Mouse (Mus musculus) ovary, postnatal 36 days (tissue): ENCODE measurements around the gene Zbed5.
"Not testable (repeated sequence)": the region's sequence is repeated elsewhere in the genome, so short reads cannot be mapped to it uniquely, and the experiment has no call there.

Experiments
- DNase-seq: peaks from one replicate; pipeline ENCODE4 v3.0.0; 2022; ENCODE audit warnings: low spot score, mixed read lengths

Zbed5 gene

GRCm38 (mm10) chr5:129908242-129908965 lies 12.9 kb downstream of the Zbed5 start, which contains the start of gene Nupr1l:
Nupr1l (plus strand) TSS chr5:129908540.
- DNase-seq: peak; percentile 90

GRCm38 (mm10) chr5:129909147-129909546 lies 13.6 kb downstream of the Zbed5 start:
- no peak for DNase-seq

GRCm38 (mm10) chr5:129909591-129909990 lies 14.1 kb downstream of the Zbed5 start:
- no peak for DNase-seq

GRCm38 (mm10) chr5:129914024-129914423 lies 18.5 kb downstream of the Zbed5 start:
- no peak for DNase-seq

- not testable (repeated sequence) for DNase-seq
Measured at GRCm38 (mm10) chr5:129915491-129915890, 20.0 kb downstream of the Zbed5 start.

GRCm38 (mm10) chr5:129918065-129918651 lies 22.6 kb downstream of the Zbed5 start:
- no peak for DNase-seq

- no peak for DNase-seq
Measured at GRCm38 (mm10) chr5:129918752-129919151, 23.2 kb downstream of the Zbed5 start.

- DNase-seq: no peak
Measured at GRCm38 (mm10) chr5:129919320-129919719, 23.8 kb downstream of the Zbed5 start.

GRCm38 (mm10) chr5:129921972-129922371 lies 26.4 kb downstream of the Zbed5 start:
- DNase-seq: no peak

- DNase-seq: no peak
Measured at GRCm38 (mm10) chr5:129924820-129925452, 29.4 kb downstream of the Zbed5 start.

- DNase-seq: no peak
Measured at GRCm38 (mm10) chr5:129925933-129926332, 30.4 kb downstream of the Zbed5 start.

- no peak for DNase-seq
Measured at GRCm38 (mm10) chr5:129929924-129930855, 34.7 kb downstream of the Zbed5 start.

GRCm38 (mm10) chr5:129936941-129937340 lies 41.4 kb downstream of the Zbed5 start:
- no peak for DNase-seq

- DNase-seq: no peak
Measured at GRCm38 (mm10) chr5:129940281-129940680, 44.8 kb downstream of the Zbed5 start.

GRCm38 (mm10) chr5:129940736-129941494 lies 45.4 kb downstream of the Zbed5 start:
- DNase-seq: no peak

GRCm38 (mm10) chr5:129941495-129942045 lies 46.0 kb downstream of the Zbed5 start, which contains the start of gene Vkorc1l1:
Vkorc1l1 (plus strand) TSS chr5:129941970.
- DNase-seq: peak; percentile 99

- DNase-seq: peak; percentile 52
Measured at GRCm38 (mm10) chr5:129942073-129942939, 46.8 kb downstream of the Zbed5 start.

- DNase-seq: no peak
Measured at GRCm38 (mm10) chr5:129943402-129943801, 47.9 kb downstream of the Zbed5 start.

- DNase-seq: no peak
Measured at GRCm38 (mm10) chr5:129947528-129948033, 52.1 kb downstream of the Zbed5 start.

- DNase-seq: no peak
Measured at GRCm38 (mm10) chr5:129952143-129952542, 56.6 kb downstream of the Zbed5 start.
